Mouse (Mus musculus) left cerebral cortex, postnatal 14 days (tissue): ENCODE results near the gene Lysmd2. TPM values are rescaled to one million over a fixed set of nuclear protein-coding genes. Genes with fewer than 3 reads are reported as not detected.
"Not testable (repeated sequence)": the region's sequence is repeated elsewhere in the genome, so short reads cannot be mapped to it uniquely, and the experiment has no call there.

Source experiments
- DNase-seq, 2 experiments: peaks; one replicate each; pipeline ENCODE4 v3.0.0; 2021 to 2022; ENCODE audit warnings: low spot score in 2 of 2, mixed read lengths in 1 of 2
- intact Hi-C: fragments of 180-260 bp; cut with DNase I; formaldehyde crosslinking; loops from one replicate; pipeline ENCODE4 v1.15.1; 2025
- total RNA-seq, 2 experiments: library from RNA; stranded (reverse); gene quantifications; 2 replicates each; pipeline ENCODE4 v1.2.3; 2021

The Lysmd2 gene
- total RNA-seq, 2 experiments from 2014 or later = 60.1 to 63.1 TPM

DNA sequence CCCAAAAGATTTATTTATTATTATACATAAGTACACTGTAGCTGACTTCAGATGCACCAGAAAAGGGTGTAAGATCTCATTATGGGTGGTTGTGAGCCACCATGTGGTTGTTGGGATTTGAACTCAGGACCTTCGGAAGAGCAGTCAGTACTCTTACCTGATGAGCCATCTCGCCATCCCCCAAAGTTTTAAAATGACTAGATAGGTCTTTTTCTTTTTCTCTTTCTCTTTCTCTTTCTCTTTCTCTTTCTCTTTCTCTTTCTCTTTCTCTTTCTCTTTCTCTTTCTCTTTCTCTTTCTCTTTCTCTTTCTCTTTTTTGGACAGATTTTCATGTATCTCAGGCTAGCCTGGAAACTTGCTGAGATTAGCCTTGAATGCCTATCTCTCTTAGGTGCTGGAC lies 5.8 kb upstream of the Lysmd2 start:
- DNase-seq, intact Hi-C loops: not testable (repeated sequence)

GRCm38 (mm10) chr9:75621428-75621827 lies 4.1 kb upstream of the Lysmd2 start:
- no peak for DNase-seq
- intact Hi-C loops = no loop called here

DNA sequence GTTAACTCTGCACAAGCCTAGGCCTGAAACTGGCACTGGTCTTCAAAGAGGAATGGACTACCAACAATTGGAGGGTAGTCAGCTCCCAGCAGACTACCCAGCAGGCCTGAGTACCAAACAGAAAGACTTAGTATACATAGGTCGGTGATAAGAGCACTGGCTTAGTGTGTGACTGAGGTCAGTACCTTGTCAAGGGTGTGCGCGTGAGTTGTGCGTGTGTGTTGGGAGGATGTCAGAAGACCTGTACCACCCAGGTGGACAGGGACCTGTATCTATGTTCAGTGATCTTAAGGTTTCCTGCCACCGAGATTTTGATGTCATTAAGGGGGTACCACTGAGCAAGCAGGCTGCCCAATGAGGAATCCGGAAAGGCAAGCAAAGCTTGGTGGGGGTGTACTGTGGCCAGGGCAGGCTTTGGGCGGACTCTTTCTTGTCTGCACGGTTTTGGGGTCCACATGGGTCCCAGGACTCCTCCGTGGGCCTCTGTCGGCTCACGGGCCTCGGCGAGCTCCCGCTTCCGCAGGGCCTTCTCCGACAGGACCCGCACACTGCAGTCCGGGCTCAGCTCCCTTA lies 472 bp upstream of the Lysmd2 start:
- intact Hi-C loops = no loop called here
- DNase-seq = no peak

- peak in 1 of 2 experiments; percentile 44 for DNase-seq
- intact Hi-C loops = no loop called here
These were observed 715 bp downstream of the Lysmd2 start for GRCm38 (mm10) chr9:75626308-75626604.

DNA sequence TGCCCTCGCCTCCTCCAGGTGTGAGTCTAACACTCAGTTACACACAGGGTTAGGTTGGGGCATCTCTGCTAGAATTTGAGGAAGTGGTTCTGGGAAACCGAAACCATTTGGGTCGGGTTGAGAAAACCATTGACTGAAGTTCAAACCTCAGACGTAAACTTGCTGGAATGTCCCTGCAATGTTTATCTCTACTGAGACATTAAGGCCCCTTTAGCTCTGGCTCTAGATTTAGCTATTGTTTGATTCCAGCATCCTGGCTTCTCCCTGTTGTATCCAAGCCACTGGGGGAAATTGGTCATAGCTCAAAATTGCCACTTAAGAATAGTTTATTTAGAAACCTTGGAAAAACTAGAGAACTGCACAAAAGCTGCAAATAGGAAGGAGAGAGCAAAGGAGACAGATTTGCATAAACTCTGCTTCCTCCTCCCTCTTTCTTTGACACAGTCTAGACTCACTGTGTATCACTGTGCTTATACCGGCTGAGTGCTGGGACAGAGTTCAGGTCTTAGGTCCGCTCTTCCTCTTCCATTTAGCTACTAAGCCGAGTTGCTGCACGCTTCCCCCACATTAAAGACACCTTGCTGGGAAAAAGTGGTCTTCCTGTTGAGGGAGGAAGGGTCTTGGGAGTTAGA lies 5.4 kb downstream of the Lysmd2 start:
- intact Hi-C loops = no loop called here
- DNase-seq = no peak

- no peak for DNase-seq
- intact Hi-C loops = no loop called here
These were observed 6.6 kb downstream of the Lysmd2 start for GRCm38 (mm10) chr9:75632111-75632510.

DNA sequence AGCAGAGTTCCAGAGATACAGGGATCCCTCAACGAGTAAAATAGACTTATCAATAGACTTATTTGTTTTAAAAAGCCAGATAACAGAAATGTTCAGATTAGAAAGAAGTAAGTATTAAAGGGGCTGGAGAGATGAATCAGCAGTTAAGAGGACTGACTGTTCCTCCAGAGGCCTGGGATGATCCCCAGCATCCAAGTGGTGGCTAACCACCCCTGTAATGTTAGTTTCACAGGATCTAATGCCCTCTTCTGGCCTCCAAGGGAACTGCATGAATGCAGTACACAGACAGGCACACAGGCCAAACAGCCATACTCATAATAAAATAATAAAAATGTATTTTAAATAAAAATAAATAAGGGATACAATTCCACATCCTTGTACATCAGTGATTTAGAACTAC lies 7.4 kb downstream of the Lysmd2 start:
- no peak for DNase-seq
- intact Hi-C loops = no loop called here

DNA sequence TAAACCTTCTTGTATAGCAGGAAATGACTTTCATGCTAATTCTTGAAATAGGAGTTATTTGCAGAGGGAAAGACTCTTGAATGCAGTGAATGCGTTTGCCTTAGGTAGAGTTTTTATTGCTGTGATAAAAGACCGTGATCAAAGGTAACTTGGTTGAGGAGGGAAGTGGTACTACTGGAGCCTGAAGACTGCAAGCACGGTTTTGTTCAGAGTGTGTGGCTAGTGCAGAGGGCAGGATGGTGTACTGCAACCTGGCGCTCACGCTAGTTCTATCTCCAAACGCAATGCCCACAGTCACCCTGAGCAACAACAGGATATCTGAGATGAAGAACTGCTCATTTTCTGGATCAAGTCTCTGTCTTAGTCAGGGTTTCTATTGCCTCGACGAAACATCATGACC lies 8.1 kb downstream of the Lysmd2 start:
- intact Hi-C loops = no loop called here
- no peak for DNase-seq

GRCm38 (mm10) chr9:75634226-75634625 lies 8.7 kb downstream of the Lysmd2 start:
- intact Hi-C loops = no loop called here
- peak in 1 of 2 experiments; percentile 39 for DNase-seq

- no peak for DNase-seq
- intact Hi-C loops = no loop called here
These were observed 19.9 kb downstream of the Lysmd2 start for GRCm38 (mm10) chr9:75645405-75645804.

GRCm38 (mm10) chr9:75653981-75654911 lies 28.7 kb downstream of the Lysmd2 start:
- DNase-seq = peak in 1 of 2 experiments; percentile 49
- intact Hi-C loops = no loop called here

DNA sequence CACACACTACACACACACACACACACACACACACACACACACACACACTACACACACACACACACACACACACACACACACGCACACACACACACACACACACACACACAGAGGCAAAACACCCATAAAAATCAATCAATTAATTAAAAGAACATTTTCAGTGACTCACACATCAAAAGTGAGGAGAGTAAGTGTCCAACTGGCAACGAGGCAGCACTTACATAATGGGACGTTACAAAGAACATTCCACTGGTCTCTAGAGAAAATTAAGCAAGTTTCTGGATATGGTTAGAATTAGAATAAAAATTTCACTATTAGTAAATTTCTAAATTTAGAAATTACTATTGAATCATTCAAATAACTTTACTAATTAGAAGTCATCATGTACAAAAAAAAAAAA lies 30.9 kb downstream of the Lysmd2 start:
- DNase-seq, intact Hi-C loops: not testable (repeated sequence)

DNA sequence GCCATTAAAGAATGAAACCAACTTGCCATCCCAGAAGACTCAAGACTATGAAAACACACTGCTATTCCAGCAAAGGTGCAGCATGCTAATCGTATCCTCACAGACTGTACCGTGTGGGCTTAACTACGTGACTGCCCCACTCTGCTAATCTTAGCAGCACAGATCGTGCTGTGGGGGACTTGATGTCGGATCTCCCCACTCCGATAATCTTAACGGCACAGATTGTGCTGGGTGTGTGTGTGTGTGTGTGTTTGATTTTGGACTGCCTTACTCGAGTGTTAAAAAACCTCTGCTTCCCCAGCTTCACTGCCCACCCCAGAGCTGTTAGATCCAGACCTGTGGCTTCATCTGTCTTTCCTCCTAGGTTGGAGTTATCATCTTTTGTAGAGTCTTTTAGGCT lies 35.4 kb downstream of the Lysmd2 start:
- intact Hi-C loops = no loop called here
- peak; percentile 67 to 78 for DNase-seq

GRCm38 (mm10) chr9:75665364-75665763 lies 39.8 kb downstream of the Lysmd2 start:
- no peak for DNase-seq
- intact Hi-C loops = no loop called here

DNA sequence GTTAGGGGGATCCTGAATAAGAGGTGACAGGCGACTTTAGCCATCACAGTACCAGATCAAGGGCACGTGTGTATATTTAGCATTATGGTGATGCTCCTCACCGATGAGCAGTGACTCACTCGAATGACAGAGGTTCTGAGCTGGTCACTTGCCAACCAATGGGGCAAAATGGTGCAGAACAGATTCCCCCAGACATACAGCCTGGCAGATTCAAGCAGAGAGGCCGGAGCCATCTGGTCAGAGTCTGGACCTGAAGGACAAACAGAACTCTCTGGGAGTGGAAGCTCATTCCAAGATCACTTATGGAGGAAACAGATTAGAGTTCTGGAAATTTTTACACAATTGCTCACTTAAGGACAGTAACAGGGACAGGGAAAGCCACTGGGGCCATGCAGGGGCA lies 41.1 kb downstream of the Lysmd2 start:
- no peak for DNase-seq
- intact Hi-C loops = no loop called here

- intact Hi-C loops = no loop called here
These were observed 47.2 kb downstream of the Lysmd2 start for GRCm38 (mm10) chr9:75672769-75673168.

DNA sequence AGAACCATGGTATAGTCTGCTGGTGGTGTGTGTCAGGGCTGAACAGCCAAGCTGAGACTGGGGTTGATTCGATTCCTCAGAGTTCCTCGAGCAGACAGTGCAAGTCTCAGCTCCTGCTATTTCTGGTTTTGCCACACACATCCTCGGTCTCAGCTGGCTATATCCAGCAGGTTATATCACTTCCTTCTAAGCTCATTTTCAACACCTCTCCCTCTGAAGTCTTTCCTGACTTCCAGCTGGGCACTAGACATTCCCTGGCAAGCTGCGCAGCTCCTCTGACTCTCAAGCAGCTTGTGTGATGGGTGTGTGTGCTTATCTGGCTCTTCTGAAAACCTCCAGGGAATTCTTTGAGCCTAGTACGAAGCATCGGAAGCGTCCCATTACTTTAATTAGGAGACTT lies 50.7 kb downstream of the Lysmd2 start:
- intact Hi-C loops = no loop called here
- peak; percentile 48 to 79 for DNase-seq

More at GRCm38 (mm10) chr9:75672769-75673168, 47.2 kb downstream of the Lysmd2 start:
- DNase-seq = peak in 1 of 2 experiments; percentile 27

DNA sequence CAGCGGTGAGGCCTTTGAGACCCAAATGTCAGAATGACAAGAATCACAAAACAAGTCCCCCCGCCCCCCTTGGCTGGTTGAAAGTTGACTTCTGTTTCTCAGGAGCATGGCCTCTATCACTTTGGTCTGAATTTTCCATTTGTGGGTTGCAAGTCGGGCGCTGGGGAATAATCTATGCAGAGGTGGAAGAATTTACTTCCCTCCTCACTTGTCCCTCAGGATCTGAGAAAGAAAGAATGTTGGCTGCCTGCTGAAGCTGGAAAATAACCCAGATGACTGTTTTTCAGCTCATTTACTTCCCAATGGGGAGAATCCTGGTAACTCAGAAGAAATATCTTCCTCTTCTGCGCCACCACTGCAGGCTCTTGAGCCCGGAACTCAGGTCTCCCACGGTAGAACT lies 52.8 kb downstream of the Lysmd2 start:
- intact Hi-C loops = no loop called here
- no peak for DNase-seq

DNA sequence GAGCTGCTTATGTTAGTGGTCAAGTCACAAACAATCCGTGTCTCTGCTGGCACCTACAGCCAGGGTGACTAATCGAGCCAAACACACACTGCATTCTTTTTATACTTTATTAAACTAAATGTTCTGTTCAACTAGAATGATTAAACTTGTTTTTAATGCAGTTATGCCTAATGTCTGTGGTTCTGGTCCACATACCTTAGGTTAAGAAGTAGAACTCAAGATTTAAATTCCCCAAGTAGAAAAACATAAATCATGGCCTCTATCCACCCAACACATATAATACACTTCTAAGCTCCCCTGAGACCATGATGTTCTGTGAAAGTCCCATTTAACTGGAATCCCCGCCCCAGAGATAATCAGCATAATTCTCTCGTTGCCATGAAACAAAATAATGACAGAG lies 54.1 kb downstream of the Lysmd2 start:
- no peak for DNase-seq
- intact Hi-C loops = no loop called here

- intact Hi-C loops = no loop called here
These were observed 55.1 kb downstream of the Lysmd2 start for GRCm38 (mm10) chr9:75680606-75681005.

More at GRCm38 (mm10) chr9:75680606-75681005, 55.1 kb downstream of the Lysmd2 start:
- DNase-seq = peak in 1 of 2 experiments; percentile 31
